Mouse (Mus musculus) induced T-regulatory cell, adult 2 months (primary cell): ENCODE measurements around the gene Nmnat1.

Experiments used
- DNase-seq: peaks from one replicate; pipeline ENCODE4 v3.0.0-alpha.2; 2012; ENCODE audit warnings: low read depth

Gene Nmnat1

DNA sequence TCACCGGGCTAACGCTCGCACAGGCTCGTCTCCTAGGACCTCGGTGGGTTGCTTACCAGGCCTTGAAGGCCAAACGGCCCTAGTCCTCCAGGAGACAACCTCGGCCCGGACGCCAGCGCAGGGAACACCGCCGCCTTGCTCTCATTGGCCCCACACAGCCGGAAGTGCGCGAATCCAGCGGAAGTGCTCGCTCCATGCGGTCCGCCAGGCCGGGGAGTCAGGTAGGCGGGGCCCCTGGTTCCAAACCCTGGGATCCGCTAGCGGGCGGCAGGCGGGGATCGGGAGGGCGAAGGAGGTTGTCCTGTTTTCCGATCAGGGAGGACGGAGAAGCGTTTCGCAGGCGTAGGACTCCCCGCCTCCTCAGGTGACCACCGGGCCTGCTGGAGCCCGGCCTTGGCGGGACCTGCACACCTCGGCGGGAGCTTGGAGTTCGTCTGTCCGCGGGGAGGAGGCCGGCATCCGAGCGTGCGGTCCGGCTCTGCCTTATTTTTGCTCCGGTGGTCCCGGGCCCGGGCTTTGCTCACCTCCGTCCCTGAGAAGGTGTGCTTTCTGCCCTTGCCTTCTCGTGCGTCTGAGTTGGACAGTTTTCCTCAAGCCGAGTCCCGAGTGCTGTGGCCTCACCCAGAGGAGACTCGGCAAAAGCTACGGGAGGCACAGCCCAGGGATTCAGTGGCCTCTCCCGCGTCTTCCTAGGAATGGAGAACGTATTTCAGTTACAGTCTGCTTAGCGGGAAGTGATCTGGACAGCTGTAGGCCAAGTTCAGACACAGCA is at the start of gene Nmnat1, which contains the start of gene Lzic:
Gene Nmnat1 (minus strand): TSS at position 150 of the 772 bp plus-strand sequence.
Gene Lzic (plus strand): TSS at position 177 of the 772 bp plus-strand sequence.
- peak; percentile 94 for DNase-seq

DNA sequence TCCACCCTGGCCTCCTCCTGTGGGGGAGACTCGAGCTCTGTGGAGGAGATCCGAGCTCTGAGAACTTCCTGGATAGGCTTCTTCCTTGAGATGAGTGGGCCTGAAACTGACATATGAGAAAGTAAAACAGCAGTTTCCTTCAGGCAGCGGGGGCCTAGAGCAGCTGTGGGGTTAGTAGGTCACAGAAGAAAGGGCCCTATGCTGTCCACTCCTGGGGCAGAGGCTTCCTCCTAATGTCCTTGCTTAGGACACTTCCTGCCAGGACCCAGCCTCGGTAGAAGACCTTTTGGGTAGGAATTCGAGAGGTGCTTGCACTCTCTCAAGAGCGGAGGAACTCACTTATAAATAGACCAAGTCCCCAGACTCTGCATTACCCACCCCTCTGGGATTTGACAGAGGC is 44.7 kb upstream of the Nmnat1 start:
- DNase-seq: no peak

DNA sequence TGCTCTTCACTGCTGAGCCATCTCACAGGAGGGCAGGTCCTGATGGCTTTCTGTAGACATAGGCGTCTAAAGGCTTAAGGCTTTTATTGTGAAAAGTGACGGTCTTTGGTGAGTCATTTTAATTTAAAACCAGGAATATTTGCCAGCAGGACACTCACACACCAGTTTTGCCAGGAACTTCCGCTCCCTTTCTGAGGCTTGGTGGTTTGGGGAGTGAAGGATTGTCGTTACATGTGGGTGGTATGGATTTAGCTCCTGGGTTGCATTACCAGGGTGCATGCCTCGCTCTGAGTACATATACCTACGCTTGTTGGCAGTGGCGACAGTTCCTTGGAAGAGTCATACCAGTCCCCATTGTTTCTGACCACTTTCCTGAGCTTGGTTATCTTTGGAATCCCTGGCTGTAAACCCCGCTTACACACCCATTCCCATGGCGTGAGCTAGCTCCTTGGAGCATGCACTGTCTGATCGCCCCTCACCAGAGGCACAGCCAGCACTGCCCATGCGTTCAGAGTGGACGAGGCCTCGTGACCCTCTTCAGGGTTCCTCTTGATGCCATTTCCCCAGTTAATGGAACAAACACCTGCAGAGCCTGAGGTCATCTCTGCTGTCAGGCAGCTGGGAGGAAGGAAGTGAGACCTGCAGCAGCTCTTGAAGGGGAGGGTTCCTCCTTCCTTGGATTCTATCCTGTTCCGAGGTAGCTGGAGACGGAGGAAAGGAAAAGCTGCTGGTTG is 42.8 kb upstream of the Nmnat1 start:
- DNase-seq: no peak

DNA sequence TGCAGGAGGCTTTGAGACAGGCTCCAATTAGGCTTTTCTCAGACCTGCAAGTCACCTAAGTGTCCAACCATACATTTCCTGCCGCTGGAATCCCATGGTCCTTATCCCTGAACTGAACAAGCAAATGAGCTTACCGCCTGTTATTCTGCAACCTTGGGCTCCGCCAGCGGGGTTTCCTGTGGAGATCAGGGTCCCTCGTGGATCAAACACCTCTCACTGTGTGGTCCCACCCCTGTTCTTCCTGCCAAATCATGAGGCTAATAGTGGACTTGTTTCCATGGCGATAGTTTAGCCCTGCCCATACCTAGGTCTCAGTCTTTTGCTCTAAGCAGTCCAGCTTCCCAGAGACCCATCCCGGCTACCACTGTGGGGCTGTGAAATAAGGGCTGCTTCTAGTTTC is 41.3 kb upstream of the Nmnat1 start:
- no peak for DNase-seq

DNA sequence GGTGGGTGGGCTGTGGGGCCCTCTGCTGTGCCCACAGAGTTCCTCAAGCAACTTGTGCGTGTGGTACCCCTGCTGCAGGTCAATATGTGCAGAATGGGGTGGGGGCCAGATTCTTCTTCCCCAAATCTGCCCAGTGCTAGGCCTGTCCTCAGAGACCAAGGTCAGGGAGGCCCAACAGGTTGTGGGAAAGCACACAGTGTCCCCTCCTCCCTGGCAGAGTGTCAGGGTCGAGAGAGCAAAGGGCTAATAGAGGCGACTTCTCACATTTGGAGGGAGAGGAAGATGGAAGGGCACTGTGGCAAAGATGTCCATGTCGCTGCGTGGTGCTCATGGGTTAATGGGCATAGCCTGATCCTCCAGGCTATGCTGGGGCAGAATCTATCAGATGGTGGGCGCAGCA is 40.8 kb upstream of the Nmnat1 start:
- DNase-seq: no peak

DNA sequence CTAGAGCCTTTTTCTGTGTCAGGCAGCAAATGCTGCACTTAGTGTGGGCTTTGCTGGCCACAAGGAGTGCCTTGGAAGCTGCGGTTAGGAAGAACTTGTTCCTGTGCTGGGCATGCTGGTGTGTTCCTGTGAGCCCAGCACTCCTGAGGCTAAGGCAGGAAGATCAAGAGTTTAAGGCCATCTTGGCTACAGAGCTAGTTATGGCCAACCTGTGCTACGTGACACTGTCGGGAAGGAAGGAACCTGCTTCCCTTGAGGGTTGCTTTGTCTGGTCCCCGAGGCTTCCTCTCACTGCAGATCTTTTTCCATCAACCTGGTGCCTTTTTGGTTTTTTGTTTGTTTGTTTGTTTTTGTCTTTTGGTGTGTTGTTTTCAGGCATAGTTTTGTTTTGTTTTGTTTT is 40.2 kb upstream of the Nmnat1 start:
- no peak for DNase-seq

DNA sequence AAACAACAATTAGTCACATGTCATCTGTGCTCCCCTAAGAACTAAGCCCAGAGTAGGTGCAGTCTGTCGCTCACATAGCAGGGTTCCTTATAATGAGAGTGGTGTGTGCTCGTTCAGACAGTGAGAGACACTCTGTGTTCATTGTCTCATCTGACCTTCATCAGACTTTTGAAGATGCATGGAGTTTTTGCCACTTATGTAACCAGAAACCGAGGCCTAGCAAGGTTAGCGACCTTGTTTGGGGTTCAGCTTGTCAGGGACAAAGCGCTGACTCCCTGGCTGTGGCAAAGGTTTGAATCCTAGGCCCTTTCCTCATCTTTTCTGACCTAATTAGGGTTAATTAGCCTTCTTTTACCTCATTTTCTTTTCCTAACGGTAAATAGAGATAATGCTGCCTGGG is 39.0 kb upstream of the Nmnat1 start:
- DNase-seq: no peak

DNA sequence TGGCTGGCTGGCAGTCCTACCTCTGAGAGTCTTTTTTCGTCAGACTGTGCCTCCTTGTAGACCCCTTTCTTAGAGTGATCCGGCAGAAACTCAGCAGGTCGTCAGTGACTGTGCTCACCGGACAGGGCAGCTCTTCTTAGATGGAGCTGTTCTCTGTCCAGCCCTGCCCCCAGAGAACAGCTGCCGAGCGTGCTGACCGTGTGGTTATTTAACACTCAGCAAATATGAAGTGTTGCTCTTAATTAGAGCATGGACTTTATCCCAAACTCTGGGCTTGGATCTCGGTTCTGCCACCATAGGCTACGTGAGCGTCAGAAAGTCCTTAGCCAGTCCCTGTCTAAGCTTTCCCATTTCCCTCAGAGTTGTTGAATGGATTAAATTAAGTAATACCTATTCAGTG is 36.3 kb upstream of the Nmnat1 start:
- DNase-seq: no peak

DNA sequence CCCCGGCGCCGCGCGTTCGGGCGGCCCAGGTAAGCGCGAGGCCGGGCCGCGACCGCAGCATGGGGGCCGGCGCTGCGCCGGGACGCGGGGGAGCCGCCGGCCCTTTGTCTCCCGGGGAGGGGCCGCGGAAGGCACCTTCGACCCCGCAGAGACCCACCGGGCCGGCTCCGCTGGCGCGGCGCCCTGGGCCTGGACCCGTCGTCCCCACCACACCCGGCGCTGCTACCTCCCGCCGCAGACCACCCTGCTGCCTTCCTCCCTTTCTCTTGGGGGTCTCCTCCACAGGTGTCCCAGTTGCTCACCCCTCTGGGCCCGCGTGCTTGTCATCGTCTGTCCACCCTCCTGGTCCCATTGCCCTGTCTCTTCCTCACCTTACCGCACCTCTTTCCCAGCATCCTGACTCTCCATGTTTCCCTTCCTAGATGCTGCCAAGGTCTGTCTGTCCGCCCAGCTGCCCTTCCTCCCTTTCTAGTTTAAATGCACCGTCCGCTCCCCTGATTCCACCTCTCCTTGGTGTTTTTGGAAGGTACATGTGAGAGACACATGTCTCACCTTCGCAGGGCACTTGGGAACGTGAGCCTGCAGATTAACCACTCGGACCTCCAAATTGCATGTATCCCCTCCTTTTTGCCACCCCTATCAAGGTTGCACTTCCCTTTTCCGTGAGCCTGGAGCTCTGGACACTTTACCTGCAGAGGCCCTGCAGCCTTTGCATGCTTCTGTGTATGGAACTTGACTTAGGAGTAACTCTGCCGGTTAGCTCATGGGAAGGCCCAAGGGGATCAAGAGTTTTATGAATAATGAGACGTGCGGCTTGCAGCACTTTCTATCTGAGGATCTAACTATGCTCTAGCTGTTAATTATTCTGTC is 33.6 kb upstream of the Nmnat1 start:
- peak; percentile 18 for DNase-seq

DNA sequence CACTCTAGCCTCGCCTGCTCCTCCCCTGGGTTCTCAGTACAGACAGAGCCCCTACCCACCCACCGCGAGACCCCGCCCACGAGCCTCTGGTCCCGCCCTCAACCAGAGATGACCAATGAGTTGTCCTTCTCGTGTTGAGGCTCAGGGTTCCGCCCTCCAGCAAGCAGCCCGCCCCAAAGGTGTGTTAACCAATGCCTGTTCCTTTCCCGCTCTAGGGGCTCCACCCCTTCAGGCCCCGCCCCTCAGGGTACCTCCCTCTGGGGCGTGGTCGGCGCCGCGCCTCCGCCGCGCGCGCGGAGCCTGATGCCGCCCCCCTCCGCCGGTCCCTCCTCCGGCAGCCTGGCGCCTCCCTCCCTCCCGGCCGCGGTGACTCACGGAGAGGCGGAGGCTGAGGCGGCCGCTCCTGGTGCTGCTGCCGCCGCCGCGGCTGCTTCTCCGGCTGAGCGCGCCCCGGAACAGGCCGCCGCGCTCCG is 32.9 kb upstream of the Nmnat1 start, which contains the start of gene Ctnnbip1:
Gene Ctnnbip1 (plus strand): TSS at position 369 of the 473 bp plus-strand sequence.
- DNase-seq: peak; percentile 97

DNA sequence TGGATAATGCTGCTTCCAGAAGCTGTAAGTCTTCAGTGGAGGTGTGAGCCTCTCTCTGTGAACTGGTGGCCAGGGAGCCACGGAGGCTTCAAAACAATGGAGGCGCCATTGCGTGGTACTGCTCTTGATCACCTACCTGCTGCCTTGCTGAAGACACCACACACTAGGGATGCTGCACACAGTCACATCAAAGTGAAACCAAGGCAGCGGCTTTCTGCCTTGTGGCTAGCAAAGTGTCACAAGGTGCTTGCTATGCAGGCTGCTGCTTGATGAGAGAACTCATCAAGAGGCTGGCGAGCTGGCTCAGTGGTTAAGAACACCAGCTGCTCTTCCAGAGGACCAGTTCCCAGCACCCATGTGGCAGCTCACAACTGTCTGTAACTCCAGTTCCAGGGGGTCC is 30.7 kb upstream of the Nmnat1 start:
- peak; percentile 76 for DNase-seq

DNA sequence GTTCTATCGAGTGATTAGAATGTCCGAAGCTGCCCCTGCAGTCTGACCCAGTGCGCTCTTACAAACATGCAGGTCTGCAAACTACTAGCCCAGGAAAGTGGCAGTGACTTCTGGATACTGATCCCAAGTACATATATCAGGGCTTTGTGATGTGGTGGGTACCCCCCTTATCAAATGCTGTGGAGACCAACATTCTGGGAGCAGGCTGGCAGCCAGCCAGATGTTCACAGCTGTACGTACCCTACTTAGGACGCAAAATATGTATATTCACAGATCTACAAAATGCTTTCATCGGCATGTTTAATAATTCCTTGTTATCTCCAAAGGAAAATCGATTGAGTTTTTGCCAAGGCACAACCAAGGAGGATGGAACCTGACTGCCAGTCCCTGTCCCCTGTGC is 27.1 kb upstream of the Nmnat1 start:
- no peak for DNase-seq

DNA sequence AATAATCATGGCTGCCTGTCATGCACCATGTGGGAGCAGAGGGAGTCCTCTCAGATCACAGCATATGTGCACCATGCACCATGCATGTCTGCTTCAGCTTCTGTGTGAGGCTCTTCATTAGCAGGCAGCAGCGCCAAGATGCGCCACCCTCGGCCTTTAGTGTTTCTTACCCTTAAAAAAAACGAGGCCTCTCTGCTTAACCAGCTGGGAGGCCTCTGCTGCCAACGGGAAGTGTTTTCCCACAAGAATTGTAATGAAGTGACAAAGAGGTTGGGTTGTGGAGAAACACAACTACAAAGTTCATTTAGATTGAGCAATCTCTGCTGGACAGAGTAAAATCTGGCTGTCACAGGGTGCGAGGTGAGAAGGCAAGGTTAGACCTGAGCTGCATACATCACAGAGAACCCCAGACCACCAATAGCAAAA is 26.2 kb upstream of the Nmnat1 start:
- no peak for DNase-seq

DNA sequence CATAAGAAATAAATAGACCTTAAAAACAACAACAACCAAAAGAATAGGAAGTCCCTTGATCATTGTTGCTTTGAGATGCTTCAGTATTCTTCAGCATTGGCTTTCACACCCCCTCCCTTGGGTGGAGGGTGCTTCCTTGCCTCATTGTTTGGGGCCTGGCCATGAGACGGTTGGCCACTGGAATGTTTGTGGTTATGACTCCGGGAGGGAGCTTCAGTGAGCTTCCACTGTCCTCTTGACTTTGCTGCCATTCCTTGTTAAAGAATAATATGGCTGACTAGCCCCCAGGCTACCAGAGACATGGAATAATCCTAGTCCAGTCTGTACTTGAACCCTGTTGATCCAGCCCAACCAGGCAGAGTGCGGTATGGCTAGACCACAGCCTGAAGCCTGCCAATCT is 21.9 kb upstream of the Nmnat1 start:
- no peak for DNase-seq

DNA sequence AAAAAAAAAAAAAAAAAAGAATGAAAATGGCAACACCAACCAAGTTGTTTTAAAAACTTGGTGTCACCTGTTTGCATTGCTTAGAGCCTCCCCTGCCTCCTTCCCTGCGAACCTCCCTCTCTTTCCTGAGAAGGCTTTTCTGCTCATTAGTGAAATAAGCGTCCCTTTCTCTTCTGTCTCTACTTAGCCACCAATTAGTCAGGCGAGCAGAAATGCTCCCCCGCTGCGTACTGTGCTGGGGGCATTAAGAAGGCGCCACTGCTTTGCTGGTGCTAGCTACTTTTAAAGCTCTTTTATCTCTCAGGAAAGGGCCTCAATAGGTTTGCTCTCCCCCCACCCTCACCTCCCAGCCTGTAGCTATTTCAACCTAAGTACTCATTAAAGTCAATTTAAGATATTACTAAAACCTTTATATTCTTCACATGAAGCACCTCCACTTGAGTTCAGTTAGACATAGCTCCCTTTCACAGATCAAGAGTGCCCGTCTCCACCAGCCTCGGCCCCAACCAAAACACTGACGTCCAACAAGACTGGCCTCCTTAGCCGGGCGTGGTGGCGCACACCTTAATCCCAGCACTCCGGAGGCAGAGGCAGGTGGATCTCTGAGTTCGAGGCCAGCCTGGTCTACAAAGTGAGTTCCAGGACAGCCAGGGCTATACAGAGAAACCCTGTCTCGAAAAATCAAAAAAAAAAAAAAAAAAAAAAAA is 20.4 kb upstream of the Nmnat1 start:
- DNase-seq: no peak

DNA sequence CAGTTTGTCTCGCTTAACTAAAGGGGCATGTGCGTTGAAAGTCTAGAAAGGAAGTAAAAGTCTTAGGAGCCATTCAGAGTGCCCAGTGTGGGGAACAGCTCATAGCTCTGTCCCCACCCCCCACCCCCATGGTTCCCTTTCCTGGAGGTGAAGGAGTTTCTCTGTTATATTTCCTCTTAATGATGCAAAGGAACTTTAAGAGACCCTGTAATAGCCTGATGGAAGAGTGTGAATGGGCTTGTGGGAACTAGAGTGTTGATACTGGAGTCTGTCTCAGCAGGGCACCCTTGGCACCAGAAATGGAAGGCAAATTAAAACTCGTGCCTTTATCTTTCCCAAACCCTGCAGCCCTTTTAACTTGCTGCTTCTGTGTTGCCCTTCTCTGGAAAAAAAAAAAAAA is 19.9 kb upstream of the Nmnat1 start:
- no peak for DNase-seq

DNA sequence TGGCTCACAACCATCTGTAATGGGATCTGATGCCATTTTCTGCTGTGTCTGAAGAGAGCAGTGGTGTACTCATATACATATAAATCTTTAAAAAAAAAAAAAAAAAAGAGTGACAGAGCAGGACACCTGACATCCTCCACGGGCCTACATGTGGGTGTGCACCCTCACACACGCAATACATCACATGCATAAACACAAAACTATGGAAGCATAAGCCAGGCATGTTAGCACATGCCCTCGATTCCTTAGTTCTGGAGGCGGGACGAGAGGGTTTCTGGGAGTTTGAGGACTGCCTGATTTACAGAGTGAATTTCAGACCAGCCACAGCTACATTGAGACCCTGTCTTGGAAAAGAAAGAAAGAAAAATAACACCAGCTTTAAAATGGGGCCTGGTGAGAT is 19.4 kb upstream of the Nmnat1 start:
- DNase-seq: no peak

DNA sequence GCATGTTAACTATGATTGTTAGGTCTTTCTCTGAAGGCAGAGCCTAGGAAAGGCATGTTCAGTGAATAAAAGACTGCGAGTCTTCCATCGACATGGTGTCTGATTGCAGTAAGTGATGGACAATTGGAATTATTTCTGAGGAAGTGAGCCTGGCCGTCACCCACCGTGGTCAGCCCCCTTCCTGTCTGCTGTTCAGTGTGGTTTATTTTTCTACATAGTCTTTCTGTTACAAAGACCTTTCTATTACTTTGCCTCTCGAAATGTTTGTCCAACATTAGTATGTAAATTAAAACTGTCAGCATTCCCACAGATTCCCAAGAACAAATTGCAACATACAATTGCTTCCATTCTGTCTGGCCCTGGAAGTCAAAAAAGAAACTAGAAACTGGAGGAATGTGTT is 14.8 kb upstream of the Nmnat1 start:
- DNase-seq: no peak

DNA sequence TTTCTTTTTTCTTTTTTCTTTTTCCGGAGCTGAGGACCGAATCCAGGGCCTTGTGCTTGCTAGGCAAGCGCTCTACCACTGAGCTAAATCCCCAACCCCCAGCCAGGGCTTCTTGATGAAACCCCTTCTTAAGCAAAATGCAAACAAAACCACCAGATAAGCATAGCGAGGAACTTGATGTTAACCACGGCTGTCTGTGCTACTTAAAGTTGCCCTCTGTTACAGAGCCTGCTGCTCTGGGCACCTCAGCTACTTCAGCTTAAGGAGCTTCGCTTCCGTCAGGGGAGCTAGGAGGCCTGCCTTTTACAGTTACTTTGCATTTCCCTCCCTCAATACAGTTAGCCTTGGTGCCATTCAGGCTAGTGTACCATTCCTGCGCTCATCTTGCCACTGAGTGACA is 13.9 kb upstream of the Nmnat1 start:
- no peak for DNase-seq

DNA sequence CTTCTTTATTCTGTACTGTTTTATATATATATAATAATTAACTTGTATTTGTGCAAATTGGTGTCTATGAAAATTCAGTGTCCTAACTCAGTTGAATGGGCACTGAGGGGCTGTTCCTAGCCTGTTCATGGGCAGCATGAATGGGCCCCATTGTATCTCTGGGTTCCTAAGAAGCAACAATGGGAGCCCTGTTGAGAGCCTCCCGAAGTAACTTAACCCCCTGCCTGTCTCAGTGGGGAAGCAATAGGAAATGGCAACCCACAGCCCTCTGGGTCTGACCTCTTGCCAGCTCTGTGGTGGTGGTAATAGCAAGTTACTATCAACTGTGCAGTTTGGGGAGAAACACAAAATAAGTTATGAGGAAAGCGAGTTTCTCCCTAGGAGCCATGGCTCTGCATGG is 11.6 kb upstream of the Nmnat1 start:
- no peak for DNase-seq

DNA sequence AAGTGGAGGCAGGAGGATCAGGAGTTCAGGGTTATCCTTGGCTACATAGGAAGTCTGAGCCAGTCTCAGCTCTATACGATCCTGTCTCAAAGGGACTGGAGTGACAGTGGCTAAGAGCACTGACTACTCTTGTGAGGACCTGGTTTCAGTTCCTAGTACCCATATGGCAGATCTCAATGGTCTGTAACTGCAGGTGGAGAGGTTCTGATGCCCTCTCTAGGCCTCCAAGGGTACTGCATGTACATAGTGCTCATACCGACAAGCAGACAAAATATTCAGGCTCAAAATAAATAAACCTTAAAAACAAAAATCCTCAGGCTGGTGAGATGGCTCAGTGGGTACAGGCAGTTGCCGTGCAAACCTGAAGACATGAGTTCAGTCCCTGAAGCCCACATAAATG is 6.1 kb upstream of the Nmnat1 start:
- DNase-seq: peak; percentile 31
